Mouse (Mus musculus) lung, embryonic 16.5 days (tissue): ENCODE results near the gene Nfil3. TPM values are rescaled to one million over a fixed set of nuclear protein-coding genes. Genes with fewer than 3 reads are reported as not detected.

ENCODE experiments used
- ATAC-seq: fragments of 200-750 bp; cut with Nextera tagmentation; 2 replicates; pipeline ENCODE4 v1.8.0; 2017; ENCODE audit warnings: low read depth, mild to moderate bottlenecking, moderate library complexity
- H3K27ac ChIP-seq: fragments of 300-500 bp; sonication (generic); 2 replicates; pipeline ENCODE4 v1.5.1; 2014; ENCODE audit warnings: mild to moderate bottlenecking, control low read depth, low read length
- H3K27me3 ChIP-seq: fragments of 300-500 bp; sonication (generic); 2 replicates; pipeline ENCODE4 v1.6.1; 2014; ENCODE audit warnings: low read depth, low read length, mixed read lengths; ENCODE audit not compliant: control insufficient read depth, insufficient read depth
- H3K36me3 ChIP-seq: fragments of 300-500 bp; sonication (generic); 2 replicates; pipeline ENCODE4 v1.6.1; 2014; ENCODE audit warnings: low read length; ENCODE audit not compliant: control insufficient read depth, insufficient read depth
- H3K4me1 ChIP-seq: fragments of 300-500 bp; sonication (generic); replicated peaks from 2 replicates; pipeline ENCODE4 v1.6.1; 2014; ENCODE audit warnings: low read length, mixed read lengths; ENCODE audit not compliant: control insufficient read depth, insufficient read depth
- H3K4me2 ChIP-seq: fragments of 300-500 bp; sonication (generic); 2 replicates; pipeline ENCODE4 v1.6.1; 2014; ENCODE audit warnings: low read depth, low read length, control low read depth
- H3K4me3 ChIP-seq: fragments of 300-500 bp; sonication (generic); 2 replicates; pipeline ENCODE4 v1.5.1; 2014; ENCODE audit warnings: mild to moderate bottlenecking, low read length, control low read depth
- H3K9ac ChIP-seq: fragments of 300-500 bp; sonication (generic); 2 replicates; pipeline ENCODE4 v1.6.1; 2014; ENCODE audit warnings: low read length, control low read depth
- H3K9me3 ChIP-seq: fragments of 300-500 bp; sonication (generic); 2 replicates; pipeline ENCODE4 v1.6.1; 2016; ENCODE audit warnings: low read length; ENCODE audit not compliant: control insufficient read depth
- WGBS: fragments of 180-500 bp; shearing (Covaris S2); extraction: QIAGEN DNeasy Blood & Tissue Kit; methylation state at CpG from one replicate; pipeline ENCODE4 v1.1.7; 2014; 5-methylcytosine and 5-hydroxymethylcytosine counted together
- polyA plus RNA-seq: library from polyadenylated mRNA; unstranded; fragments of >200 nt; fragmentation: Nextera tagmentation; extraction: Ambion mirVana; gene quantifications from 2 replicates; pipeline ENCODE4 v1.2.1, GENCODE M21; 2015

The Nfil3 gene
- 19.9 and 20.8 TPM in 2 replicates for polyA plus RNA-seq

GRCm38 (mm10) chr13:52980951-52981421, at the start of gene Nfil3:
TSS of gene Nfil3 (minus strand) at chr13:52981073.
- H3K4me1 ChIP-seq, result peaks cover 25% of the 10 kb centered on the region
- H3K4me3 ChIP-seq, result peak within 1 kb of the TSS; percentile 86
- ATAC-seq, result peak; percentile 91
- WGBS, result under 1% methylated on average over 32 of the region's 79 CpGs
- H3K36me3 ChIP-seq, result no peaks in the 10 kb centered on the region
- peak within 1 kb of the TSS; percentile 88 for H3K9ac ChIP-seq
- H3K9me3 ChIP-seq, result no peaks in the 10 kb centered on the region
- no peaks in the 10 kb centered on the region for H3K27me3 ChIP-seq
- peak within 1 kb of the TSS; percentile 100 for H3K4me2 ChIP-seq
- peak within 1 kb of the TSS; percentile 91 for H3K27ac ChIP-seq

- H3K4me3 ChIP-seq, result no peak overlapping the region
- whole genome bisulfite sequencing, result 45% methylated on average over 6 of the region's 6 CpGs
- no peaks in the 10 kb centered on the region for H3K9me3 ChIP-seq
- H3K4me2 ChIP-seq, result no peak overlapping the region
- ATAC-seq, result no peak
- no peak overlapping the region for H3K27ac ChIP-seq
- no peaks in the 10 kb centered on the region for H3K4me1 ChIP-seq
- H3K36me3 ChIP-seq, result no peaks in the 10 kb centered on the region
- no peak overlapping the region for H3K9ac ChIP-seq
- H3K27me3 ChIP-seq, result no peaks in the 10 kb centered on the region
Measured at GRCm38 (mm10) chr13:53024285-53024684, 43.4 kb upstream of the Nfil3 start.

- Histone ChIP-seq H3K36me3 (no peaks in the 10 kb centered on the region), H3K4me2 (no peak overlapping the region), H3K4me1 (no peaks in the 10 kb centered on the region), H3K9ac (no peak overlapping the region), H3K4me3 (no peak overlapping the region), H3K27ac (no peak overlapping the region), H3K9me3 (no peaks in the 10 kb centered on the region), H3K27me3 (no peaks in the 10 kb centered on the region)
- WGBS, result 89% methylated on average over 3 of the region's 3 CpGs
- ATAC-seq, result no peak
Measured at GRCm38 (mm10) chr13:53020282-53020681, 39.4 kb upstream of the Nfil3 start.

- Histone ChIP-seq H3K27me3 (no peaks in the 10 kb centered on the region), H3K9ac (no peak overlapping the region), H3K9me3 (no peaks in the 10 kb centered on the region), H3K4me2 (no peak overlapping the region), H3K36me3 (no peaks in the 10 kb centered on the region), H3K4me1 (no peaks in the 10 kb centered on the region), H3K4me3 (no peak overlapping the region), H3K27ac (no peak overlapping the region)
- WGBS, result 67% methylated on average over 5 of the region's 9 CpGs
- ATAC-seq, result no peak; the same call in 1 of the 2 replicates
Measured at GRCm38 (mm10) chr13:53019532-53019931, 38.7 kb upstream of the Nfil3 start.

- ATAC-seq, result no peak
- no peaks in the 10 kb centered on the region for H3K27me3 ChIP-seq
- H3K4me2 ChIP-seq, result no peak overlapping the region
- no peaks in the 10 kb centered on the region for H3K9me3 ChIP-seq
- H3K36me3 ChIP-seq, result no peaks in the 10 kb centered on the region
- WGBS, result 76% methylated on average over 6 of the region's 6 CpGs
- no peak overlapping the region for H3K9ac ChIP-seq
- no peak overlapping the region for H3K27ac ChIP-seq
- H3K4me1 ChIP-seq, result no peaks in the 10 kb centered on the region
- no peak overlapping the region for H3K4me3 ChIP-seq
Measured at GRCm38 (mm10) chr13:53018976-53019375, 38.1 kb upstream of the Nfil3 start.

DNA sequence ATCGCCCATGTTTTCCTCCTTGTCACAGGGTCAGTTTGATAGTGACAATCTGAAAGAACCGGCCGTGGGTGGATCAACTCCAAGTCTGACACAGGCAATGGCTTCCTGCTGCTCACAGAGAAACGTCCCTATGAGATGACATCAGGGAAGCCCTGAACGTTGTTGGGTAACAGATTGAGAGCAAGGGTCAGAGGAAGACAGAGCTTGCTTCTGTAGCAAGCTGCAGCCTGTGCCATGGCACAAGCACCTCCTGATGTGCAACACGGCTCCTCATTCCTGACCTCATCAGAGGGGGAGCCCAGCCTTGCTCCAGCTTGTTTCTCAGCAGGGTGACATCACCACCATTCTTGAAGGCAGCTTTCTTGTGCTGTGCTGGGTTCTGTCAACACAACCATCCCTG, 37.1 kb upstream of the Nfil3 start:
- no peak overlapping the region for H3K27ac ChIP-seq
- no peak overlapping the region for H3K9ac ChIP-seq
- H3K4me1 ChIP-seq, result no peaks in the 10 kb centered on the region
- no peaks in the 10 kb centered on the region for H3K36me3 ChIP-seq
- no peak overlapping the region for H3K4me2 ChIP-seq
- H3K9me3 ChIP-seq, result no peaks in the 10 kb centered on the region
- peak; percentile 43; the same call in 1 of the 2 replicates for ATAC-seq
- 40% methylated on average over 6 of the region's 6 CpGs for WGBS
- no peak overlapping the region for H3K4me3 ChIP-seq
- no peaks in the 10 kb centered on the region for H3K27me3 ChIP-seq

DNA sequence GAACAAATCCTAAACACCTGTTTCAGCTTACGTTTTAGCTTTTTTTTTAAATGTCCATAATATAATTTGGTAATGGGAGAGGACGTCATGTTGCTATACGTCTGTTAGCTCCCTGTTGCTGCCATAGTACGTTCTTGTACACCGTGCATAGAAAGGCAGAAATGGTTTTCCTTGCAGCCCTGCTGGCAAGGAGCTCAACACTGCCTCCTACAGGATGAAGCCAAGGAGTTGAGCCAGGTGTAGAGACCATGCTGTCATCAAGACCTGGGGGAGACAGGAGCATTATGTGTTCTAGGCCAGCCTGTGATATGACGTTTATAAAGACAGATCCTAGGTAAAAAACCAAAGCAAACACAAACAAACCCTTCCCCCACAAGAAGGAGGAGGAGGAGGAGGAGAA, 36.2 kb upstream of the Nfil3 start:
- no peak overlapping the region for H3K27ac ChIP-seq
- ATAC-seq, result no peak

DNA sequence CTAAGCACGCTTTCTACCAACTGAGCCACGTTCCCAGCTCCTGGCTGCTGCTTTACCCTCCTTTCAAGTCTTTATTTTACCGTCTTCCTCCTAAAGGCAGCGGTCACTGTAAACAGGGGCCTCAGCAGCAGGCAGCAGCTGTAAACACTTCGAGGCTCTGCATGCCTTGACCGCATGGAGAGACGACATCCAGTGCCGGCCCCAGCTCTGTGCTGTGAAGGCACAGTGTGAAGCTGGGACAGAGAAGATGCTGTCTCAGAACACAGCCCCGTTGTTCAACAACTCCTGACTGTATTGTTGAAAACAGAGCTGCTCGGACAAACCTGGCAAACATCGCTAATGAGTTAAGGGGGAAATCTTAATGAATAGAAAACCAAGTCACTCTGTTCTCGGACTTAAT, 30.6 kb upstream of the Nfil3 start:
- WGBS, result 23% methylated on average over 12 of the region's 12 CpGs
- H3K4me1 ChIP-seq, result peaks cover 9% of the 10 kb centered on the region; the same call in 1 of the 2 replicates
- H3K27me3 ChIP-seq, result no peaks in the 10 kb centered on the region
- peak; percentile 47; the same call in 1 of the 2 replicates for ATAC-seq
- no peaks in the 10 kb centered on the region for H3K36me3 ChIP-seq
- H3K4me3 ChIP-seq, result no peak overlapping the region
- H3K9ac ChIP-seq, result no peak overlapping the region
- H3K27ac ChIP-seq, result no peak overlapping the region
- H3K4me2 ChIP-seq, result no peak overlapping the region
- H3K9me3 ChIP-seq, result no peaks in the 10 kb centered on the region

More for the DNA sequence above, 36.2 kb upstream of the Nfil3 start:
- WGBS, result 73% methylated on average over 6 of the region's 6 CpGs
- Histone ChIP-seq H3K4me3 (no peak overlapping the region), H3K9me3 (no peaks in the 10 kb centered on the region), H3K36me3 (no peaks in the 10 kb centered on the region), H3K27me3 (no peaks in the 10 kb centered on the region), H3K4me2 (no peak overlapping the region), H3K4me1 (no peaks in the 10 kb centered on the region), H3K9ac (no peak overlapping the region)

GRCm38 (mm10) chr13:53008489-53009184, 27.8 kb upstream of the Nfil3 start:
- Histone ChIP-seq H3K27ac (no peak overlapping the region), H3K9ac (no peak overlapping the region), H3K4me1 (peaks cover 12% of the 10 kb centered on the region; the same call in 1 of the 2 replicates), H3K4me2 (no peak overlapping the region), H3K4me3 (no peak overlapping the region), H3K27me3 (no peaks in the 10 kb centered on the region), H3K36me3 (no peaks in the 10 kb centered on the region), H3K9me3 (no peaks in the 10 kb centered on the region)
- 33% methylated on average over 7 of the region's 7 CpGs for WGBS
- ATAC-seq, result peak; percentile 68
